Mouse (Mus musculus) embryo, embryonic 11 days (tissue): ENCODE measurements around the gene Sox5.

Source experiments
- DNase-seq: peaks from one replicate; pipeline ENCODE4 v3.0.0-alpha.2; 2015

Gene Sox5

DNA sequence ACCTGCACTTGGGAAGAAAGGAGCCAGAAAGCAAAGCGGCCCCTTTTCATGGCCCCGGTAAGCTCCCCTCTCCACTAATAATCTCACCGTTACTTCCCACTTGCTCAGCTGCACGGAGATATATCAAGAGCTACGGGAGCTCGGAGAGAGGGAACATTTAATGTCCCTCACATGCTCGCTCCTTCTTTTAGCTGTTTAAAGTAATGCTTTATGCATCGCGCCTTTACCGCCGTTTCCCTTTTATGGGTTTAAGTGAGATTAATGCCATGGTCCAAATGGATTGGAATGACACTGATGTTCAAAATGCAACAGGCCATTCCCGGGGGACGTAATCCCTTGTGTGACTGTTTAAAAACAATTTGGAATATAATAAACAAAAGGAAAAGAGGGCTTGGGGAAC, 783.6 kb downstream of the Sox5 start:
- DNase-seq, result peak; percentile 18

DNA sequence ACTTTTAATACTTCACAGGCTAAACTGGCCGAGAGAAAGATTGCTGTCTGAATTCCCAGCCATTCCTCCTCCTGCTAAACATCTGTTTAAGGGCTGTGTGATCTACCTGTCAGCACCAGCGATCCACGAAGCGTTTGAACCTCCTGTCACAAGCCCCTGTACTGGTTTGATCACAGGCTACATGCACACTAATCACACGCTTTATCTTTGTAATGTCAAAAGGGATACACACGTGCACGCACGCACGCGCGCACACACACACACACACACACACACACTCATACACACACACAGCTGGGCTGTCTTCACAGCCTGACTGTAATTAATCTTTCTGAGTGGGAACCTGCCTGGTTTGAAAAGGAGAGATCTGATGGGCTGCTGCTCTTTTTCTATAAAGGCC, 784.2 kb downstream of the Sox5 start:
- DNase-seq, result peak; percentile 12

DNA sequence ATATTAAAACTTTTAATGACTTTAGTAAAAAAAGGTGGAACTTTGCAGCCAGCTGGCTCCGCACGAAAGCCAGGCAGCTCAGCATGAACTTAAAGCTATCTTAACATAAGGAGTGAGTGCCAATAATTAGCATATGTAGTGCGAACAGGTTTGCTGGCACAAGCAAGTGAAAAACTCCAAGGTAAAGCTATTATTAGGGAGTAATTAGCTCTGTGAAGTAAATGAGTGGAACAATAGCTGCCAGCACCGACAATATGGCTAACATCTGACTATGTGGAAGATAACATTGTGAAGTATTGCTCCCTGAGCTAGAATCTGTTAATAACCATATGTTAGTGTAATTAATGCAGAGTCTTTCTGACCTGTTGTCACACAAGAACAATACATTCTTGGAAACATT, 786.7 kb downstream of the Sox5 start:
- DNase-seq, result no peak

DNA sequence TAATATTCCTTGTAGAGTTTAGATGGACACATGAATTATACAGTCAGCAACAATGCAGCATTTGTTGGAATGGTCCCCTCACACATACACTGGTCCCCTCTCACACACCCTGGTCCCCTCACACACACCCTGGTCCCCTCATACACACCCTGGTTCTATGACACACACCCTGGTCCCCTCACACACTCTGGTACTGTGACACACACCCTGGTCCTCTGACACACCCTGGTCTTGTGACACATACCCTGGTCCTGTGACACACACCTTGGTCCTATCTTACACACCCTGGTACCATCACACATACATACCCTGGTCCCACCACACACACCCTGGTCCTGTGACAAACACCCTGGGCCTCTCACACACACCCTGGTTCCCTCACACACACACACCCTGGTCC, 794.2 kb downstream of the Sox5 start:
- DNase-seq, result no peak

DNA sequence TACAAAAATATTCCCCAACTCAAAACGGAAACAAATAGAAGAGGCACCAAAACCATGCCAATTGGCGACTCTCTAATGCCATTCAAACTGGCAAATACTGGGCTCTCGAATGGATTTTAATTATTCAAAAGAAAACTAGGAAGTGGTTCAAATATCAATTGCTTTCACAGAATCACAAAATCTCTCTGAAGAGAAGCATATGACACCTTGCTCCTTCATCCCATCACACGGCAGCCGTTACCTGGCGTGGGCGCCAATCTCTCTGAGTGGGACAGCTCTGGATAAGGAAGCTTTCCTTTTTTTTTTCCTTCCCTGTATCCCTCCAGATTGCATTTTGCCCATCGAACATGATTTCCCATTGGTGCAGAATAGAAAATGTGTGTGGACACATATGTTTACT, 801.6 kb downstream of the Sox5 start:
- no peak for DNase-seq

DNA sequence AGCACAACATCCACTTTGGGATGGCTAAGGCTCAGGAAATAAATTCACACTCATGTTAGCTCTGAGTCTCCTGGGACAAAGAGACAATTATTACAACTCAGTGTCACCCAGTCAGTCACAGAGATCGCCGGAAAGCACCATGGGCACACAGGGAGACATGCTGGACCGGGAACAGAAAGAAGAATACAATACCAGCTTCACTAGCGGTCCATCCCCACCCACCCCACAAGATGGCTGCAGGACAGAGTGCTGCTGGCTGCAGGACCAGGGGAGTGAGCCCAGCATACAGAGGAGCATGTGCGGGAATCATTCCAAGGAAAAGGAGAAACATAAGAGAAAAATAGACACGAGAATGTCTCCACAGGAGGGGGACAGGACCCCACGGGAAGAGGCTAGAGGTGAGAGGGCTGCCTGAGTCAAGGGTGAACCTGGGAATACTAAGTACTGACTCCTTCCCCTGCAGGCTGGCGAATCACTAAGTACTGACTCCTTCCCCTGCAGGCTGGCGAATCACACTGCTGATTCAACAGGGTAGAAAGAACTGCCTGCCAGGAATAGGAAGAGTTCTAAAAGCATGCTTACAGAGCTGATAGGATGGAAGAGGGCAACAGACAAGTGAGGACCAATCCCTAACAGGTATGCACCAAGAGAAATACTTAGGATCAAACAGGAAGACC, 813.9 kb downstream of the Sox5 start:
- no peak for DNase-seq

DNA sequence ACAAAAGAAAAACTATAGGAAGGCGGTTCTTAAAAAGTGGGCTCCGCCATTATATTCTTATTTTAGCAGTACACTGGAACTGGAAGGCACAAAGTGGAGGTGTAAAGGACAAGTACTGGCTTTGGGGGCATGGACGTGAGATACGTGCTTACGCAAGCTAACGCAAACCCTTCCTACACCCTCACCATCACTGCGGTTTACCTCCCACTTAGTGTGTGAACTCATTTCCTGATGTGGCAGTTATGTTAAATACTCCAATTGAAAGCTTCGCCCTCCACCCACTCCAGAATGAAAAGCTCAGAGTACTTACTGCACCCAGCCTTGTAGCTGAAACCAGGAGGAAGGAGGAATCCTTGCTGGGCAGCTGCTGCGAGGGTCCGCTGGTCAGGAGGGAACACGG, 821.3 kb downstream of the Sox5 start:
- no peak for DNase-seq

DNA sequence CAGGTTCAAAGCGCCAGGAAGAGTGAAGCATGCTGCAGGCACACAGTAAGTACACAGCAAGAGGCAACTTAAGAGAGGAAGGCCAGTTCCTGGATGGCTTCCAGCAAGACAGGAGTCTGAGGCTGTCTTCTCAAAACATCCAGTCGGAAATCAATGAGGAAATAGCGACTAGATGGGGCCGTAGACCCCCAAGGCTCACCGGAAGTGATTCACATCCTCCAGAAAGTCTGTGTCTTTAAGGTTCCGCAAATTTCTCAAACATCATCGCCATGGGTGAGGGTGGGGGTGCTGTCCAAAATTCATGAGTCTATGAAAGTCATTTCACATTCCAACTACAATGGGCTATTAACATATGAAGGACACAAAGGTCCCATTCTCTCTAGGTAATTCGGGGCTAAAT, 821.7 kb downstream of the Sox5 start:
- no peak for DNase-seq

DNA sequence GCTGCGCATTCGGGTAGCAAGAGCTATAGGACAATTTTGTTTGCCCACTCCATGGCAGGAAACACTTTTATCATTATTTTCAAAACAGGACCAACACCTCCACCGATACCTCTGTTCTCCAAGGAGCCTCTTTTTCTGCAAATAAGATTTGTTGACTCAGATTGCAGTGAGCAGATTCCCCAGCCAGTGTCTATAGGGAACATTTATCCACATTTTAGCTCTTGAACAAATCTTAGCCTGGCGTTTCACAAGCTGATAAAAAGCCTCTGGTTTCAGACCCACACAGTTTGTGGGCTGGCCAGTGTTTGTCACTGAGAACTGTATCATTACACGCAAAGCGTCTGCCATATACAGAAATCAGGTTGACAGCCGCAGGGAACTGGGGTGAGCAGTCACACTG, 823.4 kb downstream of the Sox5 start:
- DNase-seq, result no peak

DNA sequence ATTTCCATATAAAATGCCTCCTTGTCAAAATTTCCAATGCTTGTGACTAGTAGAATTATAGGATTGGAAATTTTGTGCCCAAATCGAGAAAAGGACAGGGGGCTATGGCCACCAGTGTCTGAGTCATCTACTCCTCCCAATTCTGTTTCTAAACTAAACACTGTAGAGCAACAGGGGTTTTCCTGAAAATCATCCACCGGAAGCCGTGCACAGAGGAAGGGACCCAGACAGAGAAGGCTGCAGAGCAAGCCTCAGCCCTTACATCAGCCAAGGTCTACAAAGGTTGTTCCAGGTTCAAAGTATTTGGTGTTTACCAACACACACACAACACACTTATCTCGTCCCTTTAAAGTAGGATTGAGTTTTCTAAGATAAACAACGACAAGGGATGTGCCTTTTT, 824.7 kb downstream of the Sox5 start:
- no peak for DNase-seq

DNA sequence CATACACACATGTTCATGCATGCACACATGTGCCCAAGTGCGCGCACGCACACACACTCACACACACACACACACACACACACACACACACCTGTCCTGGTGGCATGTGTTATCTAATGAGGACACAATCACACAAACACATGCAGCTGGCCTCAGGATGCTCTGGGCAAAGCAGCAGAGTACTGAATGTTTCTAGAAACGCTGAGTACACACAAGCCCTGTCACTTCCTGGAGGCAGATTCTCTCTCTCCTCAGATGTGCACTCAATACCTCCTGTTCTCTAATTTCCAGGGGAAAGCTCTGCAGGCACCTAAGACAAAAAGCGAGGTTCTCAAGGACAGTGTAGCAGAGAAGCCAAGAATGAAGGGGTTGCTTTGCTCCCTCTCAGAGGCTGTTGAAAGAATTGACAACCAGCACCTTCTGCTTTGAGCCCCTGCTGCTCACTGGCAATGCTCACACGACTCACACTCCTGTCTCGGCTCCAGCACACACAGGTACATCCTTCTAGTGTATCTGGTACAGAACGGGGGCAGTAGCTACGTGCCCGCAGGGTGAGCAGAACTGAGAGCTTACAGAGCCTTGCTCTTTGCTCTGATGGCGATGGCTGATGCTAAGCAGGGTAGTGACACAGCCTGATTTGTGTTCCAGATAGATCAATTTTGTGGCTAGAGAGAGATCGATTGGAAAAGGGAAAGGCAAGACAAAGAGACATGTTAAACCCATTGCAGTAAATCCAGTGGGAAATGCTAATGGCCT, 833.0 kb downstream of the Sox5 start:
- no peak for DNase-seq

DNA sequence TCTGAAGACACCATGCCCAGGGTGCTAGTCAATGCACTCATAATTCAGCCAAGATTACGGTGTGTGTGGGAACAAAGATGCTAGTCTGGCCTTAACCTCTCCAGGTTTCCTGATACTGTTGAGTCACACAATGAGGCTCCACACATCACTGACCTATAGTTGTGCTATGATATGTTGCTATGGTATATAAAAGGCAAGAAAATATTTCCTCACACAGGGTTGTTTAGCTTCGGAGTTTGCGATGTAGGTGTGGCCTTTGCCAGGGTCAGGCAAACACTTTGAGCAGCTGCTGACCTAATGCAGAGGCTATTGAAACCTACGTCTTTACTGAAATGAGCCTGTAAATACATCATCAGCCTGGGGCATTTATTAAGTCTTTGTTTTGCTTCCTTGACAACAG, 833.7 kb downstream of the Sox5 start:
- no peak for DNase-seq

DNA sequence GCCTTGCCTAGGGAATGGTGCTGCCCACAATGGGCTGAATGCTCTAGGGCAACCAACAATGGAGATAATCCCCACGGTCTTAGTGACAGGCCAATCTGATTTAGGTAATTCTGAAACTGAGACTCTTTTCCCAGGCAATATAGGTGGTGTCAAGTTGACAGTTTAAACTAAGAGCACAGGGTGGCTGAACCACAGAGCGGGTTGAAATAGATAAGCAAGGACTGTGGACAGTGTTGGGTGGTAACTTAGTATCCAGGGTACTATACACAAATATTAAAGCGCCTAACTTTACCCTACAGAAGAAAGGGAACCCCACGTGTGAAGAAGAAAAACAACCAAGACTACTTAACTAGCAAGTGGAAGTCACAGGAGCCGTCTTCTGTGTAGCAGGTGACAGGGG, 838.7 kb downstream of the Sox5 start:
- no peak for DNase-seq

DNA sequence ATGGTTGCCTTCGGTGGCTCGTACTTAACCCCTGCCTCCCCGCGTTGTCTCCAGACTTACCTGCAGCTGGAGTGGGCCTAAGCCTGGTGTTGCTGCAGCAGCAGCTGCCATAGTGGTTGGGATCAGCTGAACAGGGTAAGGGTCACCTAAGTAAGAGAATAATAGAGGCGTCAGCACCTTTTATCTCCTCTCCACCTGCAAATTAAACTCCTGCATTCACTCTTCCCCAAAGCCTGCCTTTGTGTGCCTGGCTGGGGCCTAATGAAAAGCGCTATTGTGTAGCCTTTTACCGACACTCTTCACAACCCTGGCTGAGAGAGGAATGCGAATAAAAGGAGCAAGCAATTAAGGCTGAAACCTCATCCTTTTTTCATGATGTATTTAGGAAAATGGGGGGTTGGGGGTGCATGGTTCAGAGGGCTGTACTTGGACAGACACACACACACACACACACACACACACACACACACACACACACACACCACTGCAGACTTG, 840.4 kb downstream of the Sox5 start:
- DNase-seq, result peak; percentile 63

DNA sequence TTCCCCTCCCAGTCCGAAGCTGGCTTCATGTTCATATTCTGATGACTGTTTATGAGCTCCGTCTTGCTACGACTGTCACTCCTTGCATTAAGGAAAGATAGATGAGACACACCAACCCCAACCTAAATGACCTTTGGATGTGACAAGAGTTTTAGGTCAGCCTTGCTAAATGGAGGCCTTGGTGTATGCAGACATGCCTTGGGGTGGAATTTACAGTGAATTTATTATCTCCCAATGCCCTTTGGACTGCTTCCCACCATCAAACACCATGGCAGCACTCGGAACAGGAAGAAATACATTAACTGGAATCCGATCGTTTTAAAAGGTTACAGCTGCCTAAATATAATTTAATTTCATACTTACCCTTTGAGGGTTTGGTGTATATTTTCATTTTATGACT, 858.6 kb downstream of the Sox5 start:
- no peak for DNase-seq

DNA sequence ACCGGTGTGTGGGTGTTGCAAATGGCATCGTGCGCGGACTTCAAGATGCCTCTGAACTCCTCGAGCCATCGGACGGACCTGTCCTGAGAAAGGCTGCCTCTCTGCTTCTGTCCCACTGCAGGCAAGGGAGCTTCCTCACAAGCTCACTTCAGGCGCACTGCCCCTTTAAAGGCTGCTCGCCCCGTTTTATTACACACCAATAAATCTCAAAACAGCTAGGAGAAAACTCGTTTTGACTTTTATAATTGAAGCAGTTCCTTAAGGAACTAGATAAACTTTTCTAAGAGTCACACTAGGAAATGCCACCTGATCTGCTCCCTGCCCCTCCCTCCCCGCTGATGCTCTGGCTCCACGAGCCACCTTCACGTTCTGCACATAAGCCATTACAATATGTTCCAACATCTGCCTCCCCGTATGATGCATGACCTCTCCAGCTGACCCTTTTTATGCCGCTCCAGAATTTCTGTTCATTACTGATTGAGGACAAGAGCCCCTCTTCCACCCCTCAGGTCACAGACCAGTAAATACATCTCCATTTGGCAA, 863.3 kb downstream of the Sox5 start:
- DNase-seq, result peak; percentile 42

DNA sequence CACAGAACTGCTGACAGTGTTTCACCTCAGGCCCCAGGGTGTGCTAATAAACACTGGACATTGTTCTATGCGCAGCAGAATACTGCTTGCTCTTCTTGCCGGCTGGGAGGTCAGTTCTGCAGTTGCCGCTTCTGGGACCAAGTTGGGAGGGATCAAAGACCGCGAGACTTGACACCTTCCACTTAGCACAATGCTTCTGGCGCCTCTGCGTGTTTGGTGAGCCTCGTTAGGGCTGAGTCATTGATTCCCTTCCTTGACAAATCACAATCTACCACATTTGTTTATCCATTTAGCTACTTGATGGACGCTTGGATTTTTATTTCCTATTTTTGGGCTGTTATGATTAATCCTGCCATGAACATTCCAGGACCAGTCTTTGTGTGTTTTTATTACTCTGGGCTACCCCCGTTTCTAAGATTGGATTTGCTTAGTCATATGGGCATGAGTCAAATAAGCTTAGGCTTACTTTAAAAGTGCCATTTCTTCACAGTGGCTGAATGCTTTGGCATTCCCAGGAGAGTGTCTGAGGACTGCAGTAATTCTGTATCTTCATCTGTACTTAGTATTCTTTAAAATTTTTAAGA, 865.5 kb downstream of the Sox5 start:
- DNase-seq, result no peak

DNA sequence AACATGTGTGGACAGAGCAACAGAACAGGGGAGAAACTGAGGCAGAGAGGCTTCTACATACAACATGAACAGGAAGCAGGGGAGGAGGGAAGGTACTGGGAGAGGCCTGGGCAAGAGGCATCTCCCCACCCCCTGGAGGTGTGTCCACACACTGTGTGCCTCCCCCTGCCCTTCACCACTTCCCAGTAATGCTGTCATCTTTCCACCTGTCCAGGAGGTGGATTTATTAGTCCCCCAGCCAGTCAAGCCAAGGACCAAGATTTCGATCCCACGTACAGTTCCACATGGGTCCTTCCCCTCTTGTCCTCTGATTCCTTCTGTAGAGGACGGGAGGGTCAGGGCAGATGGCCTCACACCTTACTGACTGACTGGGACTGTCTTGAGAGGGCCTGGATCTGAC, 866.1 kb downstream of the Sox5 start:
- no peak for DNase-seq

DNA sequence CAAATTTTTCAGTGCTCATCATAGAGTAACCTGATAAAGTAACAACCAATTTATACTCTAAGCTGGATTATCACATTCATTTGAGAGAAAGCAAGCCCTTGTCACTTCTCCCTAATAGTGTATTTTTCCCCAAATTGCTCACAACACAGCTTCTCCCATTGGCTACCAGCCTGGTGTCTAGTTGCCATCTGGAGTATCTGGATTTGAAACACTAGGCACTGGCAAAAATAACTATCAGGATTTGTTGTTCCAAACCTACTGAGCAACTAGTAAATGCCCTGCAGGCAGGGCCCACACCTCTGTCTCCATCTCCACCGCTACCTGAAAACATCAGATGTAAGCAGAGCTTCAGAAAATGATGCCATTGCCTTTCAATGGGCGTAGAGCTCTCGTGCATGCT, 869.5 kb downstream of the Sox5 start:
- no peak for DNase-seq

DNA sequence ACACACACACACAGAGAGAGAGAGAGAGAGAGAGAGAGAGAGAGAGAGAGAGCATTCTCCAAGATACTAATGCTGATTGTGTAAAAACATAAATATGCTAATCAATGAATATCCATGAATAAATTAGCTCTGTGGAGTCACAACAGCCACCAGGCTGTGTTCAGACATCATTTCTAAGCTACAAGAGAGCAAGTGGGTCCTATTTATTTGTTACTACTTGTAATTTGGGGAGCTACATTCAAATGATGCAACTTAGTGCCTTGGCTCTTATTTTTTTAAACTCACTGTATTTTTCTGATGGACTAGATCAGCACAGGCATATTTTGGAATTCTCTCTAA, 877.1 kb downstream of the Sox5 start:
- DNase-seq, result no peak

DNA sequence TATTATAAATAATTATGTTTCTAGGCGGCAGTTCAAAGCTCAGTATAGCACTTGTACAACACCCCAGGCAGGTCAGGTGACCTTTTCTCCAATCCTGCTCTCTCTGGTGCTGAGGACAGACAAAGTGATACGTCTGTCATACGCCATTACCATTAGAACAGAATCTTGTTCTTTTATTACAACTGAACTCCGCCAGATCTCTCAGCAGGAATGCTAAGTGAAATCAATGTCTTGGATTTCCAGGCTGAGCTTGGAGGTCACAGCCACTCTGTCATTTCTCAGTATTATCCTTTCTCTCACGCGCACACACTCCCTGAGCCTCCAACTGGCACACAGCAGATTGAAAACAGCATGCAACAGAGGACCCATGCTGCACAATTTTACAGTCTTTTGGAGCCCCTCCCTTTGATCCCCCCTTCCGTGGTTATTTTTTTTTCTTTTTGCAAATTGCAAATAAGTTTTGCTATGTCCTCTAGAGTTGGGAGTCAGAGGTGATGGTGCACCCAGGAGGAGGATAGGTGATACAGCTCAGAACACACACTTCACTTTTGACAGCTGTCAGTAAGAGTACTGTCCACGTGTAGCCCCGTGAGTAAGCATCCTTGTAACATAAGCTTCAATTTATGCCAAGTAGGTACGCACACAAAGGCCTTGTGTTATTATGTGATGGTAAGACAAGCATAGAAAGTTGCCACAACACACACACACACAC, 877.6 kb downstream of the Sox5 start:
- DNase-seq, result no peak

DNA sequence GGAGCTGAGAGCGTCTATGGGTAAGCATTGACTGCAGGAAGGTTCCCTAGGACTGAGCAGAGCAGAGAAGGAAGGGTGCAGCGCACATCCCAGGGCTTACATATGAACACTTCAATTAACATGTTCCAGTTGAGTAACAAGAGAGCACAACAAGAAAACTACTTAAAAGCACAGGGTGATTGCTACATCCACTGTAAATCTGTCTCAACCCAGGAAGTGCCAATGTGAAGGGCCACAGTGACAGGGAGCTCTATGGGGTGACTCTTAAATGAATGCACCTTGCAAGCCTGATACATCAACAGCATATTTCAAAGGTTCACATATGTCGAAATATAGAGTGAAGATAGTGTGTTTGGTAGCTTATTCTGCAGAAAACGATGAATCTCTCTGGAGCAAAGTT, 880.9 kb downstream of the Sox5 start:
- no peak for DNase-seq

DNA sequence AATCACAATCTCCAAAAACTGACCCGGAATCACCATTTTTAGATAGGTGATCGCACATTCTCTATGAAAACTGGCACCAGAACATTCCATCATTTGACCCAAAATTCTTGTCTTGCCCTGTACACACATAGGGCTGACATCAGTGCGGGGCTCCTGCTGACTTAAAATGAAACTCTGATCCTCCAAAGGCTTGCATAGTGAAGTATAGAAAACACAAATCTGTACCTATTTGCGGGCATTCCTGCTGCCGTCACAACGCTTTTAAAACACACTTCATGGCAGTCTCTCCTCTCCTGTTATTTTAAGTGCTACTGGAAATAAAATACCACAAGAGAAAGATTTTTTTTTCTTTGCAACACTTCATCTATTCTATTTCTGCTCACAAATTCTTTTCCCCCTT, 886.7 kb downstream of the Sox5 start:
- DNase-seq, result no peak

DNA sequence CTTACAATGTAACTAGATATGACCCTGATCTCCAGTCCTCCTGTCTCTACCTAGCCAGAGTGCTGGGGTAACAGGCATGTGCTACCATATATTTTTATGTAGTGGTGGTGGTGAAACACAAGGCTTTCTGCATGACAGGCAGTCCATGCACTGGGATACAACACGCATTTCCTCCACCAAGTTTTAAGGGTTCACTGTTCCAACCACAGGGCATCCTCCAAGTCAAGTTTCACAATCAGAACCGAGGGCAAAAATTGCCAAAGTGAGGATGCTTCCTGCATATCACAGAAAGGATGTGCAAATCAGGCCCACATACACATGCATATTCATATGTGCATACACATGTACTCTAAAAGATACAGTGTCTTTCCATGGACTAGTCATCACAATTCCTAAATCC, 888.9 kb downstream of the Sox5 start:
- DNase-seq, result no peak
